Mouse (Mus musculus) effector memory CD4-positive, alpha-beta T cell, adult 7 months (primary cell): ENCODE data around the gene Uncx. TPM values are rescaled to one million over a fixed set of nuclear protein-coding genes. Genes with fewer than 3 reads are reported as not detected.

Experiments
- polyA plus RNA-seq: library from polyadenylated mRNA; unstranded; fragments of 100-300 nt; shearing (Covaris generic); gene quantifications from one replicate; pipeline ENCODE4 v1.2.1, GENCODE M21; 2017

The Uncx gene
- polyA plus RNA-seq, result 0.68 TPM

DNA sequence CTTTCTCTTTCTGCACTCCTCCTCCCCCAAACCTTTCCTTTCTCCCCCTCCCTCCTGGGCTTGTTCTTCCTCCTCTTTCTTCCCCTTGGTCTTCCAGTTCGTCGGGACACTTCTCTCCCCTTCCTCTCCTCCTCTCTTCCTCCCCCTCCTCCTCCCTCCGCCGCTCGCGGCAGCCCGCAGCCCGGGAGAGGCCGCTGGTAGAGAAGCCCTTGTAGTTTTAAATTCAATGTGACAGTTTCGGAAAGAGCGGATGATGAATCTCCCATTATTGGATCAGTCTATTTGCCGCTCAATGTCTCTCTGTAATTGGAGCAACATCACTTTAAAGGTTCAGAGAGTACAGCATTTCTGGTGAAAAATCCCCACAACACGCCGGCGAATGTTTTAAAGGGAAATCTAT lies at the start of gene Uncx:
Uncx (plus strand) TSS at position 281 of the 400 bp plus-strand sequence.

Other genes with a start within 250 kb of the Uncx start
- gene Adap1, start 217.9 kb upstream of the Uncx start, polyA plus RNA-seq, result 23.8 TPM
- gene Cox19, start 192.1 kb upstream of the Uncx start, polyA plus RNA-seq, result 20.3 TPM
- gene Cyp2w1, start 190.9 kb upstream of the Uncx start, polyA plus RNA-seq, result not detected
- 21.2 TPM for gene Gpr146, start 165.8 kb upstream of the Uncx start, polyA plus RNA-seq
- not detected for gene C130050O18Rik, start 138.2 kb upstream of the Uncx start, polyA plus RNA-seq
- not detected for gene Gper1, start 120.3 kb upstream of the Uncx start, polyA plus RNA-seq
- 1.9 TPM for gene 3110082I17Rik, start 83.0 kb upstream of the Uncx start, polyA plus RNA-seq
- 47.9 TPM for gene Zfand2a, start 58.9 kb upstream of the Uncx start, polyA plus RNA-seq
- gene Micall2, start 192.8 kb downstream of the Uncx start, polyA plus RNA-seq, result not detected
- 43.8 TPM for gene Ints1, start 232.2 kb downstream of the Uncx start, polyA plus RNA-seq
- gene Mafk, start 248.0 kb downstream of the Uncx start, polyA plus RNA-seq, result 107 TPM